Mouse (Mus musculus) heart, embryonic 12.5 days (tissue): ENCODE data around the gene Lrtm2. TPM values are rescaled to one million over a fixed set of nuclear protein-coding genes. Genes with fewer than 3 reads are reported as not detected.
"Not testable (repeated sequence)": the region's sequence is repeated elsewhere in the genome, so short reads cannot be mapped to it uniquely, and the experiment has no call there.

ENCODE experiments used
- ATAC-seq: fragments of 200-750 bp; cut with Nextera tagmentation; 2 replicates; pipeline ENCODE4 v1.8.0; 2017; ENCODE audit warnings: moderate TSS enrichment, moderate library complexity; ENCODE audit not compliant: insufficient number of reproducible peaks, low FRiP score
- H3K27ac ChIP-seq: fragments of 300-500 bp; sonication (generic); 2 replicates; pipeline ENCODE4 v1.5.1; 2016; ENCODE audit warnings: mild to moderate bottlenecking, moderate library complexity; ENCODE audit not compliant: poor library complexity, severe bottlenecking
- H3K27me3 ChIP-seq: fragments of 300-500 bp; sonication (generic); replicated peaks from 2 replicates; pipeline ENCODE4 v1.6.1; 2016; ENCODE audit warnings: mild to moderate bottlenecking, moderate library complexity
- H3K36me3 ChIP-seq: fragments of 300-500 bp; sonication (generic); 2 replicates; pipeline ENCODE4 v1.6.1; 2016; ENCODE audit warnings: mild to moderate bottlenecking, moderate library complexity
- H3K4me1 ChIP-seq: fragments of 300-500 bp; sonication (generic); replicated peaks from 2 replicates; pipeline ENCODE4 v1.6.1; 2016; ENCODE audit warnings: mild to moderate bottlenecking
- H3K4me2 ChIP-seq: fragments of 300-500 bp; sonication (generic); 2 replicates; pipeline ENCODE4 v1.6.1; 2016; ENCODE audit warnings: mild to moderate bottlenecking, moderate library complexity
- H3K4me3 ChIP-seq: fragments of 300-500 bp; sonication (generic); 2 replicates; pipeline ENCODE4 v1.5.1; 2016; ENCODE audit warnings: mild to moderate bottlenecking
- H3K9ac ChIP-seq: fragments of 300-500 bp; sonication (generic); 2 replicates; pipeline ENCODE4 v1.6.1; 2016; ENCODE audit warnings: mild to moderate bottlenecking, moderate library complexity
- H3K9me3 ChIP-seq: fragments of 300-500 bp; sonication (generic); replicated peaks from 2 replicates; pipeline ENCODE4 v1.6.1; 2016; ENCODE audit warnings: mild to moderate bottlenecking, moderate library complexity
- WGBS: fragments of 180-500 bp; shearing (Covaris S2); methylation state at CpG from one replicate; pipeline ENCODE4 v1.1.7; 2016; 5-methylcytosine and 5-hydroxymethylcytosine counted together
- polyA plus RNA-seq: library from polyadenylated mRNA; unstranded; fragments of >200 nt; fragmentation: Nextera tagmentation; extraction: Ambion mirVana; gene quantifications from 2 replicates; pipeline ENCODE4 v1.2.1, GENCODE M21; 2016

The Lrtm2 gene
- 0.05 and 0.15 TPM in 2 replicates for polyA plus RNA-seq

- Histone ChIP-seq H3K4me1 (peaks cover 28% of the 10 kb centered on the region), H3K4me3 (peak within 1 kb of the TSS; percentile 46), H3K9me3 (no peaks in the 10 kb centered on the region), H3K27ac (no peak within 1 kb of the TSS), H3K9ac (0 out of 2 replicates have a peak within 1 kb of the TSS, but pooled peaks have one; percentile 34), H3K4me2 (peak within 1 kb of the TSS; percentile 70), H3K27me3 (peaks cover 94% of the 10 kb centered on the region), H3K36me3 (no peaks in the 10 kb centered on the region)
- 1% methylated on average over 31 of the region's 31 CpGs for WGBS
- ATAC-seq = no peak
Observed at GRCm38 (mm10) chr6:119330506-119330905, at the start of gene Lrtm2. Gene Lrtm2, minus strand, starts transcription at chr6:119330766.

GRCm38 (mm10) chr6:119378631-119379030, 48.1 kb upstream of the Lrtm2 start:
- ATAC-seq = no peak
- Histone ChIP-seq H3K4me3 (no peak overlapping the region), H3K9ac (no peak overlapping the region), H3K9me3 (no peaks in the 10 kb centered on the region), H3K4me2 (no peak overlapping the region), H3K36me3 (no peaks in the 10 kb centered on the region), H3K4me1 (peaks cover 30% of the 10 kb centered on the region), H3K27me3 (no peaks in the 10 kb centered on the region), H3K27ac (no peak overlapping the region)
- WGBS = 72% methylated on average over 1 of the region's 1 CpGs

DNA sequence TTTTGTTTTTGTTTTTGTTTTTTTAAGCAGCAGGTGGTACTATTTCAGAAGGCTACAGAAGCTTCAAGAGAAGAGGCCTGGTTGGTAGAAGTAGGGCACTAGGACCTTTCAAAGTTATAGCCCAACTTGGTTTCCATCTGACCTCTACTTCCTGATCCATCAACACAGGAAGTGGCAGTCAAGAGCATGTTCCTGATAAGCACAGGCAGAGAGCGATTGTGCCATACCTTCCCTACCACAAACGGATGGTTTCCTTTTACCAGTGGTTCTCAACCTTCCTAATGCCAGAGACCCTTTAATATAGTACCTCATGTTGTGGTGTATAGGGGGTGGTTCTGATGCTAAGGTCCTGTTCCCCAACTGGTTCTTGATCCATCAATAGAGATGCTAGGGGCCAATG, 47.0 kb upstream of the Lrtm2 start:
- H3K4me3 ChIP-seq = no peak overlapping the region
- H3K9ac ChIP-seq = no peak overlapping the region
- no peak overlapping the region for H3K4me2 ChIP-seq
- no peaks in the 10 kb centered on the region for H3K27me3 ChIP-seq
- no peak for ATAC-seq
- 7% methylated on average over 2 of the region's 2 CpGs for WGBS
- peaks cover 40% of the 10 kb centered on the region for H3K4me1 ChIP-seq
- H3K9me3 ChIP-seq = no peaks in the 10 kb centered on the region
- H3K27ac ChIP-seq = peak overlapping the region; percentile 55; the same call in 1 of the 2 replicates
- H3K36me3 ChIP-seq = no peaks in the 10 kb centered on the region

- H3K9ac ChIP-seq = no peak overlapping the region
- WGBS = 80% methylated on average over 5 of the region's 5 CpGs
- no peak for ATAC-seq
- H3K27ac ChIP-seq = no peak overlapping the region
- H3K9me3 ChIP-seq = no peaks in the 10 kb centered on the region
- peaks cover 38% of the 10 kb centered on the region for H3K4me1 ChIP-seq
- H3K4me2 ChIP-seq = no peak overlapping the region
- H3K27me3 ChIP-seq = no peaks in the 10 kb centered on the region
- no peaks in the 10 kb centered on the region for H3K36me3 ChIP-seq
- no peak overlapping the region for H3K4me3 ChIP-seq
Observed at GRCm38 (mm10) chr6:119375035-119375434, 44.5 kb upstream of the Lrtm2 start.

GRCm38 (mm10) chr6:119373000-119373705, 42.6 kb upstream of the Lrtm2 start:
- H3K4me3 ChIP-seq = no peak overlapping the region
- H3K9me3 ChIP-seq = no peaks in the 10 kb centered on the region
- peaks cover 7% of the 10 kb centered on the region for H3K36me3 ChIP-seq
- H3K4me1 ChIP-seq = peaks cover 33% of the 10 kb centered on the region
- no peak overlapping the region for H3K27ac ChIP-seq
- H3K4me2 ChIP-seq = no peak overlapping the region
- H3K9ac ChIP-seq = no peak overlapping the region
- H3K27me3 ChIP-seq = no peaks in the 10 kb centered on the region
- no peak for ATAC-seq

DNA sequence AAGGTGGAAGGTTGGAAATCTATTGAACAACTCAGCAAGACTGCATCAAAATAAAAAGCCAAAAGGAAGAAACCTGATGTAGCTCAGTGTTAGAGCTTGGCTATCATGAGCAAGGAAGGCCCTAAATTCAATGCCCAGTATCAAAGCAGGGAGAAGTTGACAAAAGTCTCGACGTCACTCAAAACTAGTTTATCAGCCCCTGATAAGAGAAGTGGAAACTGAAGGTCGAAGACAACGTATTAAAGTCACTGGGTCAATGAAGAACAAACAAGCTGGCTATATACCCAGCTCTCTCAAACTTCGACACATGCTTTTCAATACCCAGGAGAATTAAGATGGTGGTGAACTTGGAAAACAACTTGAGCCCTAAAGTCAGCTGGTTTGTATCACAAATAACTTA, 41.7 kb upstream of the Lrtm2 start:
- Histone ChIP-seq H3K4me2 (no peak overlapping the region), H3K36me3 (peaks cover 13% of the 10 kb centered on the region), H3K4me1 (peaks cover 24% of the 10 kb centered on the region), H3K27me3 (no peaks in the 10 kb centered on the region), H3K27ac (no peak overlapping the region), H3K4me3 (no peak overlapping the region), H3K9ac (no peak overlapping the region), H3K9me3 (no peaks in the 10 kb centered on the region)
- no peak for ATAC-seq
- 18% methylated on average over 5 of the region's 5 CpGs for WGBS

- Histone ChIP-seq H3K36me3 (peaks cover 16% of the 10 kb centered on the region), H3K4me3 (no peak overlapping the region), H3K4me2 (no peak overlapping the region), H3K9me3 (no peaks in the 10 kb centered on the region), H3K27me3 (no peaks in the 10 kb centered on the region), H3K27ac (no peak overlapping the region), H3K9ac (no peak overlapping the region), H3K4me1 (peaks cover 20% of the 10 kb centered on the region)
- ATAC-seq = no peak
Observed at GRCm38 (mm10) chr6:119371624-119372023, 41.1 kb upstream of the Lrtm2 start.

- Histone ChIP-seq H3K4me2 (no peak overlapping the region), H3K36me3 (peaks cover 36% of the 10 kb centered on the region), H3K27ac (no peak overlapping the region), H3K9me3 (no peaks in the 10 kb centered on the region), H3K9ac (no peak overlapping the region), H3K27me3 (no peaks in the 10 kb centered on the region), H3K4me3 (no peak overlapping the region), H3K4me1 (peaks cover 13% of the 10 kb centered on the region)
- no peak for ATAC-seq
- WGBS = 57% methylated on average over 2 of the region's 2 CpGs
Observed at GRCm38 (mm10) chr6:119367382-119367781, 36.8 kb upstream of the Lrtm2 start.

DNA sequence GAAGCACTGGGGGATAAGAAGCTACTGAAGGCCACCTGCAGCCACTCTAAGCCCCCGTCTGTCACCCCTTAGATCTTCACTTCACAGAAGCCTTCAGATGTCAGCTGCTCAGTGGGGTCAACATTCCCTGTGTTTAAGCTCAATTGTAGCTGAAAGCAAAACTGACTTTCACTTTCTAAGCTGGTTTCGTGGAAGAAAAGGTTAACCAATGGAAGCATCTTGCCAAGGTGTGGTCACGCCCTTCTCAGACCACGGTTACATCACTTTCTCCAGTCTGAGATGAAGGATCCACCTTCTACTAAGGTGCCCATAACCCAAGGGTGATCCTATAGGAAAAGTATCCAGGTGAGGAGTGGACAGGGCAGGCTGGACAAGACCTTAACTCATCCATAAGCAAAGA, 36.2 kb upstream of the Lrtm2 start:
- H3K4me2 ChIP-seq, H3K9ac ChIP-seq, H3K27me3 ChIP-seq, ATAC-seq, H3K4me1 ChIP-seq, H3K27ac ChIP-seq, H3K4me3 ChIP-seq, H3K9me3 ChIP-seq: not testable (repeated sequence)
- 80% methylated on average over 4 of the region's 4 CpGs for WGBS
- peaks cover 36% of the 10 kb centered on the region for H3K36me3 ChIP-seq

GRCm38 (mm10) chr6:119363593-119363992, 33.0 kb upstream of the Lrtm2 start:
- peaks cover 52% of the 10 kb centered on the region for H3K36me3 ChIP-seq
- no peak overlapping the region for H3K4me3 ChIP-seq
- no peaks in the 10 kb centered on the region for H3K9me3 ChIP-seq
- no peak overlapping the region for H3K27ac ChIP-seq
- WGBS = 93% methylated on average over 5 of the region's 5 CpGs
- H3K4me1 ChIP-seq = peaks cover 11% of the 10 kb centered on the region; the same call in 1 of the 2 replicates
- no peak overlapping the region for H3K9ac ChIP-seq
- no peak for ATAC-seq
- H3K4me2 ChIP-seq = no peak overlapping the region
- no peaks in the 10 kb centered on the region for H3K27me3 ChIP-seq

DNA sequence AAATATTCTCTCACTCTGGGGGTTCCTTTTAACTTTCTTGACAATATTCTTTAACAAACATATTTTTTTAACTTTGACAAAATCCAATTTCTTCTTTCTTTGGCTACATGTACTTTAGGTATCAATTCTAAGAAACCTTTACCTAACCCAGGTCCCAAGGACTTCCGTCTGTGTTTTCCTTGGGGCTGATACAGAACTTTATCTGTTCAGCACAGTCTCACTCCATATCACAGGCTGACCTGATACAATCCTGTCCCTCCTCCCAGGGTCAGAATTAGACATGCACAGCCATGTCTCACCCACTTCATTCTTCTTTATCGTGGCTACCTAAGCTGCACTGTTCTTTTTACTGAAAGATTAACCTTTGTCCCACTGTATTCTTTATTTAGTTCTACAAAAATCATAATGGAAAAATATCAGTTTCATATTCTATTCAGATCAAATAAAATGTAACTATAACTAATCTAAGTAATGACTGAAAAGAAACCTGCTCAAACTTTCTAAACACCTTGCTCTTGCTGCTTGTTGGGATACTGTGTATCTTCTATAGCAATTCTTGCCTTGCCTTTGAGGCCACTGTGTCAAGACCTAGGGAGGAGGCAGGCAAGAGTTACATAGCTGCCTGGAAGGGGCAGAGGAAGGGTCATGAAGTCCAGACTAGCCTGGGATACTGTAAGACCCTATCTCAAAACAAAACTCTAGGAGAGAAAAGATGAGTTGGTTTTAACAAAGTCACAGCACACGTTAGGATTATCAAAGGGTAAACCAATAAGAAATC, 30.5 kb upstream of the Lrtm2 start:
- WGBS = 56% methylated on average over 3 of the region's 3 CpGs
- no peak overlapping the region for H3K4me2 ChIP-seq
- no peaks in the 10 kb centered on the region for H3K9me3 ChIP-seq
- no peaks in the 10 kb centered on the region for H3K27me3 ChIP-seq
- H3K9ac ChIP-seq = no peak overlapping the region
- ATAC-seq = peak; percentile 69; the same call in 1 of the 2 replicates
- no peak overlapping the region for H3K27ac ChIP-seq
- no peak overlapping the region for H3K4me3 ChIP-seq
- H3K4me1 ChIP-seq = peaks cover 11% of the 10 kb centered on the region; the same call in 1 of the 2 replicates
- peaks cover 62% of the 10 kb centered on the region for H3K36me3 ChIP-seq
